Mouse (Mus musculus) Muller cell, postnatal 12 days (primary cell): ENCODE results near the gene Ccl17.
"Not testable (repeated sequence)": the region's sequence is repeated elsewhere in the genome, so short reads cannot be mapped to it uniquely, and the experiment has no call there.

Experiments used
- DNase-seq: peaks from one replicate; pipeline ENCODE4 v3.0.0-alpha.2; 2015; ENCODE audit errors: inconsistent ontology term

Gene Ccl17

GRCm38 (mm10) chr8:94826210-94826609 is 16.0 kb downstream of the Ccl17 start:
- DNase-seq = no peak

- DNase-seq = no peak
Observed at GRCm38 (mm10) chr8:94828284-94828683, 18.0 kb downstream of the Ccl17 start.

- DNase-seq = not testable (repeated sequence)
Observed at GRCm38 (mm10) chr8:94833901-94834405, 23.7 kb downstream of the Ccl17 start.

- DNase-seq = not testable (repeated sequence)
Observed at GRCm38 (mm10) chr8:94835751-94836150, 25.5 kb downstream of the Ccl17 start.

- no peak for DNase-seq
Observed at GRCm38 (mm10) chr8:94836456-94837240, 26.4 kb downstream of the Ccl17 start.

GRCm38 (mm10) chr8:94837662-94838574 is 27.7 kb downstream of the Ccl17 start, which contains the start of the genes Coq9 and Ciapin1:
Gene Coq9 (plus strand): TSS chr8:94838321.
Gene Ciapin1 (minus strand): TSS chr8:94838358.
- DNase-seq = peak; percentile 96

GRCm38 (mm10) chr8:94838600-94838999 is 28.3 kb downstream of the Ccl17 start:
- DNase-seq = no peak

GRCm38 (mm10) chr8:94841183-94841582 is 30.9 kb downstream of the Ccl17 start:
- no peak for DNase-seq

GRCm38 (mm10) chr8:94850049-94850448 is 39.8 kb downstream of the Ccl17 start:
- no peak for DNase-seq

GRCm38 (mm10) chr8:94854761-94855160 is 44.5 kb downstream of the Ccl17 start:
- DNase-seq = not testable (repeated sequence)

GRCm38 (mm10) chr8:94857011-94857345 is 46.7 kb downstream of the Ccl17 start:
- DNase-seq = no peak

GRCm38 (mm10) chr8:94857346-94858173 is 47.3 kb downstream of the Ccl17 start, which contains the start of gene Polr2c:
Gene Polr2c (plus strand): TSS chr8:94857450.
- DNase-seq = peak; percentile 90

GRCm38 (mm10) chr8:94861352-94861910 is 51.2 kb downstream of the Ccl17 start:
- DNase-seq = no peak
